Mouse (Mus musculus) monocyte, adult 5-6 weeks (primary cell): ENCODE data around the gene Capsl. TPM values are rescaled to one million over a fixed set of nuclear protein-coding genes. Genes with fewer than 3 reads are reported as not detected.

Experiments used
- ATAC-seq: fragments of 153-309, 156-312 bp; replicated peaks from 2 replicates; pipeline ENCODE4 v1.8.0; 2017; ENCODE audit warnings: mild to moderate bottlenecking; ENCODE audit not compliant: low TSS enrichment, insufficient number of reproducible peaks, severe bottlenecking, poor library complexity, low FRiP score
- total RNA-seq: library from RNA; stranded (forward); fragments of 200-1000, 200-491, 200-594 nt; gene quantifications from 3 replicates; pipeline ENCODE4 v1.2.3, GENCODE M21; 2017

The Capsl gene
- 0.87 to 3.1 TPM in 2 of 3 replicates, not detected in the other for total RNA-seq

DNA sequence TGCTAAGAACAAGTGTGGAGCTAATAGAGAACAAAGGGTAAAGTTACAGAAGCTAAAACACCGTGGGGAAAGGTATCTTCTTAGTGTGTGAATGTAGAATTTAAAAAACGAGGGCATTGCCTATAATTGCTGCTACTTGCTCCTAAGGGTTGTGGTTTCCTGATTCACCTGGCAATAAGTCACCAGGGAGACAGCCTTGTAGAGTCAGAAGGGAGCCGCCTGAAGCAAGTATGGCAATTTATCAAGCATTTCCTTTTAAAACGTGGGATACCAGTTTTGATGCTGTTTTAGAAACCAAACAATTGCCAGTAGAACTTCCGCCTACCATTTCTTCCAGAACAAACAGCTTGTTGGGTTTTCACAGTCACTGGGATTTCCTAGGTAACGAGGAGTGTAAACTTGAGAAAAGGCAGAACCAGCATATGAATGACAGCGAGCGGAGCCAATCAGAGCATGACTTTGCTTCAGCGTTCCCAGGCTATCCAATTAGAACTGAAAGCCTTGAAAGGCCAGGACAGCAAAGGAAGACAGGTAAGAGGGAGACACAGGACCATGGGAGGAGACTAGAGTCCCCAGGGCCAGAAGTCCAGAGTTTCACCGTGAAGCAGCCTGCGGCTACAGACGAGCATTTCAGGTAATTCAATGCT is at the start of gene Capsl:
Gene Capsl (plus strand): TSS at position 495 of the 647 bp plus-strand sequence.
- no peak for ATAC-seq

DNA sequence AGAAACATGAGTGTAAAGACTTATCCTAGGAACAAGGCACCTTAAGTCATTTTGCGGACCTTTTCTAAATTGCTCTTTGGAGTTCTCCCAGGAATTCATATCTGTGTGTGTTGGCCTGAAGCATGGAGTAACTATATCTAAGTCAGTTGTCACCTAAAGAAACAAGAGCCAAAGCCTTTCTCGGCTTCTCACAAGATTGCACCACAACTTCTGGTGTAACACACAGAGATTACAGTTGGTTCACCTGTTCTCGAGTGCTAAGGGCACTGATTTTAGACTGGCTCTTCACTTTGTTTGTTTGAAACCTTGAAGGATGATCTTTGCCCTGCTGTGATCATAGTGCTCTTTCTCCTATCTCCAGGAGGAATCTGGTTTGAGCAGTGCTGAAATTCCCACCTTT is 26.4 kb upstream of the Capsl start:
- no peak for ATAC-seq

- no peak for ATAC-seq
These were observed 14.7 kb upstream of the Capsl start for GRCm38 (mm10) chr15:9421163-9421562.

DNA sequence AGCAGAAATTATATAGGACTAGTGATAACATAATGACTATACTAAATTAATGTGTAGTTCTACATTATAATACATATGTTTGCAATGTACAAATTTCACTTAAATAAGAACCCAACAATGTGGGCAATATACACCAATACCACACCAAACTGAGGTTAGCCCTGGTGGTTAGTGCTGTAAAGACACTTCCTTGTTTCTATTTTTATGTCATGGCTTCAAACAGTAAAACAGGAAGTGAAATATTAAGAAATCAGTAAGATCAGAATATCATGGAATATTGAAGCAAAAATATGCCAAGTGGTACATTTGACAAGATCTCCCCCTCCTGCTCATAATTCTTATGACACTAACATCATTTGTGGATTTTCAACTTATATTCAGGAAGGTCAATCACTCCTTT is 8.0 kb upstream of the Capsl start:
- peak; percentile 77 for ATAC-seq

DNA sequence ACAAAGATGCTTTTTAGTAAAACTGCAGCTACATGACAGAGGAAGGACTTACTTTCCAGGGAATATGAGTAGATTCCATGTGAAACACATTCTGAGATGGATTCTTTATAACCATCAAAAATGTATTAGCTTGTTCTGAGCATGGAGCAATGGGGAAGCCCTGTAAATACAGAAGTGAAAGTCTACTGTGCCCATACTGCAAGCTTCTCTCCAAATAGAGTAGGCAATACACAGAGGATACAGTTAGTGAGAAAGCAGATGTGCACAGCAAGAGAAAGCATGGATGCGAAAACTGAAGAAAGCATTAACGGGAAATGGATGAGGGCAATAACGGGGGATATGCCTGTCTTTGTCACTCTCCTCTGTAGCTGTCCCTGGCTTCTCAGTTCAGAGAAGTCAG is 6.0 kb upstream of the Capsl start:
- peak; percentile 81 for ATAC-seq

DNA sequence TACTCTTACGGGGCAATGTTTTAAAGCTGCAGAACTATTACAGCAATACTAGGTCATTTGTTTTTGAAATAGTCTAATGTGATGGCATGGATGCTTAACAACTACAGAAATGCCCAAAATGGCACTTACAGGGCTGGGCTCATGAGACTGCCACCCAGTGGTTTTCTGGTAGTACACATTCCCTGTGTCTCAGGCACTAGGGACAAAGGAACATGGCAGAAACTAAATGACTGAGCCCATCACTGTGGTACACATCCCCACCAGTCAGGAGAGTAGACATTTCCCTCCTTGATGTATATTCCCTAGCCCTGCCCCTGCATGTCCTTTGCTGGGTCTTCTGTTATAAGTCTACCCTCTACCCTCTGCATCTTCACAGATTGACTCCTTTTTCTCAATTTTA is 16.2 kb downstream of the Capsl start:
- no peak for ATAC-seq

DNA sequence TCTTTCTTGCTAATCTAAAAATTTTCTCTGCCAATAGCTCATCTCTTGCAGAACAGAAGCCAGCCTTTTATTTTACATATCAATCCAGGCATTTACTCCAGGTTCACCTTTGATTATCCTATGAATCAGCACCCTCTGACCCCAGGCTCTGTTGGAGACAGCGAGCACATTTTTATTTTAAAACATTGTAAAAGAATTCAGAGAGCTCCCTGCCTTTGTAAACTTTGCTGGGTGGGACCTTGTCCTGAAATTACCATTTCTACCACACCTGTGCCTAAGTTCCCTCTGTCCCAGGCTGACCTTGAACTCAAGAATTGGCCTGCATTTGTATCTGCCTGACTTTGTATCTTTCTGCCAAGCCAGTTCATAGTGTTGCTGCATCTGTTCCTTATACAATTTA is 17.0 kb downstream of the Capsl start:
- no peak for ATAC-seq

DNA sequence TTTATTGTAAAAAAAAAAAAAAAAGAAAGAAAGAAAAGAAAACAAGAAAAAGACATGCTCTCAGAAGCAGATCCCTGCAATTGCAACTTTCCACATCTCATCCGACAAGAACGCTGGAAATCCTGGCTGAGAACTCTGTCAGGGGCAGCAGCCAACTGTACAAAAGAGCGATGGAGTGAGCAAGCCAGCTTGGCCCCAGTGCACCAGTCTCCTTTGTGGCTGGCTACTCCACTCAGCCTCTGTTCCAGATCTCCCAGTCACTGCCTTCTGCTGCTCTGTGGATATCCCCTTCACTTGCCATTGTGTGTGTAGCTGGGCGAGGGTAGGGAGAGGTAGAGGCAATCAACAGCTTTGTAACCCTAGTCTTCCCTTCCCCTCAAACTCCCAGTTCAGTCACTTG is 18.4 kb downstream of the Capsl start:
- no peak for ATAC-seq

DNA sequence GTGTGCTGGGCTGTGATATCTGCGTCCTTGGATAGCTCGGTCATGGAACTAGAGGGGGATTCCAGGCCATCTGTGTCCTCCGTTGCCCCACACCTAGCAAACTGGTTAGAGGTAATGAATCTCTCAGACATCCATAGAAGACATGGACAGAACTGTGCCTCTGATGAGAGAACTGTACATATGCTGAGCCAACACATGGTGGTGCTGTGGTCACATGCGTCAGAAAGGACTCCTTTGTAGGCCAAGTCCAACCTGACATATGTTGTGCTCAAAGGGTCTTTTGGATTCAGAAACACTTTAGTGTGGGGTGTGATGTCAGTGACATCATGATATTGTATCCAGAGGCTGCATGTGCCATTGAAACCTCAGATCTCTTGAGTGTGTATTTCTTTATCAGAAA is 19.4 kb downstream of the Capsl start:
- peak; percentile 85 for ATAC-seq

DNA sequence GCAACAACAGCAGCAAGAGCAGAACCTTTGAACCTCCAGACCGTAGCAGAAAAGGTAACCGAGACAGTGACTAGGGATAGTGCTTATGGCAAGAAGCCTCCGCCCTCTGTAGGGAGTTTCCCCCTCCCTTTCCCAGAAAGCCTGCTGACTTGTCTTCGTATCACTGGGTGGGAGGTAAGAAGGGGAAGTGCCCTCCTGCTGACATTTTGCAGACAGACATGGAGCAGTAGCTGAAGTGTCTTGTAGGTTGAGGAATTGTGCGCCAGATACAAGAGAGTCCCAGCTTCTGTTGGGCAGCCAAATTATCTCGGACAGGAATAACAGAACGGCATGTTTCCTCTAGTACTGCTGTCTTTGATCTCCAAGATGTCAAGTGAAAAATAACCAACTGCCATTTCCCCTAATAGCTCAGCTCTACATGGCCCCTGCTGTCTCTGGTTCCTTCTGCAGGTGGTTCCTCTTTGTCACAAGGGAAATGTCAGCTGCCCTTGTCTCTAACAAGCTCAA is 27.7 kb downstream of the Capsl start:
- ATAC-seq = peak; percentile 74

DNA sequence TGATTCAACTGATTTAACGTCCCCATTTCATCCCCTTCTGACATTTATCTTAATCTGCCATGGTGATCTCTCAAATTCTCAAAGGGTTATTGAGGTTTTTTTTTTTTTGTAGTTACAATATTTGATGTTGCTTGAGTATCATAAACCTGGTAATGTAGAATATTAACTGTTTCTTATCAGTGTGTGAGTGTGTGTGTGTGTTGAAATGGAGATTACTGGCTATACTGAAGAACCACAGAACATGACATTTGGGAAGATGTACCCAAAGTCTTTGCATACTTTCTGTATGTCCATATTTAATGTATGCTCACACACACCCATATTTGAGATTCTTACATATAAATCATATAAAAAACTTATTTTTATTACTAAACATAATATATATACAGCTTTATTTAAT is 28.2 kb downstream of the Capsl start:
- ATAC-seq = no peak

DNA sequence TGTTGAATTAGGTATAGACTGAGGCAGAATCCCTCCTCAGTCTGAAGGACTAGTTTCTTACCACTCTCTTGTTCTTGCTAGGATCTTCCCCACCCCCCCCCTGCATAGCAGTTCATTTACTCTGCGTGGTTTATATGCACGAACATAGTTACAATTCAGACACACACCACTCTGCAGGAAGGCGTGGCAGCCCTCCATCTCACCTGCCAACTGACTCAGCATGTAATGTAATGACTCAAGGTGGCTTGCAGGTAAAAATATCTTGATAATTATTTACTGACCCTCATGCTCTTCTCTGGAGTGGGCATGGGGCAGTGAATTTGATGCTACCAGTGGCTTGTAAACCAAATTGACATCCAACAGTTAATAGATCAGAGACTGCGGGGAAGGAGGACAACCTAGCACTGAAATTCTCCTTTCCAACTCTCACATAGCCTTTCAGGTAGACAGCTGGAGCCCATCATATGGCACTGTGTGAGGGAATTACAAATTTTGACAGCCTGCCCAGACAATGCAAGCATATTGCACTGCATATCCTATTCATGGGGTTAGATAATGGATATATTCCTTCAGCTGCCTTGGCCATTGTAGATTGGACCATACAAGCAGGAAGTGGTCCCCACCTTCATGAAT is 35.3 kb downstream of the Capsl start:
- no peak for ATAC-seq

DNA sequence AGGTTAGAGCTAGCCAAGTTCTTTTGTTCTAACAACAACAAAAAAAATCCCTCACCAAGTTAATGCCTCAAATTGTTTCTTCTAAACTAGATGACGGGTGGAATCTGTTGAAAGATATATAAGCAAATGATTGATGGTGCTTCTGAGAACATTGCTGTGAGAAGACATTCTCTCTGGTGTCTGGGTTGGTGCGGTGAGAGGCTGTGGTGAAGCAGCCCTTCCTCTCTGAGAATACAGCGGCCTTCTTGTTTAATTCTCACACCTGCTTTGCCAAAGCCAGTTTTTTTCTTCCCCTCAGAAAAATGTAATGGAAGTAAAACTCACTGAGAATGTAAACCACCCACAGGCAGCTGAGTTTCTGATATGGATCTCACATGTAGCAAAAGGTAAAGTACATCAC is 36.3 kb downstream of the Capsl start:
- ATAC-seq = no peak

DNA sequence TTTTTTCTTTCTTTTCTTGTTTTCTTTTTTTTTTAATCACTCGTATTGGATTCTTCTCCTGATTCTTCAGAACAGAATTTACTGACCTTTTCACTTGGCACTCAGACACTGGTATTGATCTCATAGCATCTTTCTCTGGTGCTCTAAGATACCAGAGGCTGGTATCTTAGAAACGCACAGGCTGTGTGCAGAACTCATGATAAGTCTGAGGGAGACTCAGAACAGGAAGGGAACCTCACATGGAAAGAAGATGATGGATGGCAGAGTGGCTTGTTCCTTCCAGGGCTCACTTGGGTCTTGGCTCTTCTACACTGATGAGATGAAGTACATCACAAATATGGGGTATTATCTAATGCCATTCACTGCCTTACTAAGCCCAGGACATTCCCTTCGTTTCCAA is 36.8 kb downstream of the Capsl start:
- ATAC-seq = no peak

DNA sequence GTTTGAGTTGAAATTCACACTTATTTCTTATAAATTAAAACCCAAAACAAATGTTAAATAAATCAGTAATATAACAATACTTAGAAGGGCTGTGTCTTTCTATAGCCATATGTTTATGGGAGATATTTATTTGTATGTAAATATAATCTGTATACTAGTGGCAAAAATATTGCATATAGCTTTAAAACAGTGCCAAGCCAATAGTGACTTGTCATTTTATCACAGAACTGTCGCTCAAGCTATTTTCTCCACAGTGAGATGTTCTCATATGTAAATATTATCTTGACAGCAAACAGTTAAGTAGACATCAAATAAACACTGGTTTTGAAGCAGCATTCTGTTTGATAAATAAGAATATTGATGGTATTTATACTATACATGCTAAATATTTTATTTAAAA is 37.4 kb downstream of the Capsl start:
- ATAC-seq = no peak

DNA sequence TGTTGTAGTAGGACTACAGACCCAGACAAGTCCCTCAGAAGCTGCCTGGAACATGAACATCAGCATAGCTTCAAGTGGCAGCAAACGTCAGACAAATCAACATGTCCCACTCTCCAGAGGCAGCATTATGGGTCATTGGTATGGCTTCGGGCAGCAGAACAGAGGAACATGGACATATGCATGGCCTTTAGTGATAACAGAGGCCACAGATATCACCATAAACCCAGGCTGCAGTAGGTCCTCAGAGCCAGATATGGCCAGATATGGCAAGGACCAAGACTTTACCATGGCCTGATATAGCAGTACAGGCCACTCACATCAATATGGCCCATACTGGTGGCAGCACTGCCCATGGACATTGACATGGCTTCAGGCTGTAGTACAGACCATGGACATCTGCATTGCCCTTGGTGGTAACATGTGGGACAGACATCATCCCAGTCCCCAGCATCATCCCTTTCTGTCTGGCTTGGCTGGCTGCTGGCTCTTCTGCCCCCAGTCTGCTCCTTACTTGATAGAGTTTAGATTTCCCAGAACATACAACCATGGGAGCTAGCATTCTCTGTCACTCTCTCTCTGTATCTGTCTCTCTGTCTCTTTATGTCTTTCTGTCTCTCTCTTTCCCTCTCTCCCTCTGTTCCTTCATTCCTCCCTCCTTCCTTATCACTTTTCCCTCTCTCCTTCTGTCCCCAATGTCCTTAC is 53.7 kb downstream of the Capsl start:
- no peak for ATAC-seq

DNA sequence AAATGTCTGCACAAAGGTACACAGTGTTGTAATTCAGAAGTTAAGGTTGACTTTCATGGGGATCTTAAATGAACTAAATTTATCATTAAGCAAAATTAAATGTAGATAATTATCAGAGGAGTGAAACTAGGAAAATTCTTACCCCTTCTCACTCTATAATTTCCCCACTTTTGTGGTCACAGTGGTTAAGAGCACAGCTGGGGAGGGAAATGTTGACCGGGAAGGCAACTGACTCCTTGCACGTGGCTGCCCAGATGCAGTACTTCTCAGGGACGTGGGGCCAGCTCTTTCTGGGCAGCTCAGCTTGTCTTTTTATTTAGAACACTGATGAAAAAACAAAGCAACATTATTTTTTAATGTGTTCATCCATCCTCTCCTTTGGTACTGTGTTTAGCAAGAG is 56.2 kb downstream of the Capsl start:
- no peak for ATAC-seq
